Mouse (Mus musculus): ENCODE results near the gene Mmp2. TPM values are rescaled to one million over a fixed set of nuclear protein-coding genes. Genes with fewer than 3 reads are reported as not detected.
A peak's percentile ranks its signal among the peaks of the same experiment; 100 is the strongest.
"Not testable (repeated sequence)": the region's sequence is repeated elsewhere in the genome, so short reads cannot be mapped to it uniquely, and the experiment has no call there.

Mmp2 gene
- 17.1 and 20.9 TPM in 2 replicates for polyA plus RNA-seq (2012; rRNA removed)

DNA sequence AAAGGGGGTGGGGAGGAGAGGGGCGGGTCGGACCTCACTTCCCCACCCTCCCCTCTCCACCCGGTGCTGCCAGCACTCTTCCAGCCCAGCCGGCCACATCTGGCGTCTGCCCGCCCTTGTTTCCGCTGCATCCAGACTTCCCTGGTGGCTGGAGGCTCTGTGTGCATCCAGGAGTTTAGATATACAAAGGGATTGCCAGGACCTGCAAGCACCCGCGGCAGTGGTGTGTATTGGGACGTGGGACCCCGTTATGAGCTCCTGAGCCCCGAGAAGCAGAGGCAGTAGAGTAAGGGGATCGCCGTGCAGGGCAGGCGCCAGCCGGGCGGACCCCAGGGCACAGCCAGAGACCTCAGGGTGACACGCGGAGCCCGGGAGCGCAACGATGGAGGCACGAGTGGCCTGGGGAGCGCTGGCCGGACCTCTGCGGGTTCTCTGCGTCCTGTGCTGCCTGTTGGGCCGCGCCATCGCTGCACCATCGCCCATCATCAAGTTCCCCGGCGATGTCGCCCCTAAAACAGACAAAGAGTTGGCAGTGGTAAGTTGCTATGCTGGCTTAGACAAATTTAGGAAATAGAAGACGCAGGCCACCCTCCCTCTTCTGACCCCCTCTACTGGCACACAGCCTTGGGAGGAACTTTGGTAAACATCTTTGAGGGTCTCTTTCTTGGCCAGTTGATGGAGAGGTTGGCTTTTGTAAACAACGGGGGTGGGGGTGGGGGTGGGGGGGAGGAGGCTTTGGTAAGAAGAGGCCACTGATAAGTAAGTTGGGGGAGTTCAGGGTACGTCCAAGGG, at the start of gene Mmp2:
TSS of gene Mmp2 (plus strand) at position 49 of the 792 bp plus-strand sequence.
- H3K4me3 ChIP-seq (ENCODE audit: insufficient read depth, low read depth, low read length) = peak within 1 kb of the TSS; percentile 39; the same call in 1 of the 2 replicates
- no peak within 1 kb of the TSS for H3K27ac ChIP-seq (ENCODE audit: insufficient read depth, low read depth, low read length)
- no peak for TF ChIP-seq CTCF (conservative IDR thresholded peaks at IDR 0.05; ENCODE audit: insufficient read depth, insufficient read length, low read depth, low read length)
- no peak for TF ChIP-seq POLR2A (IDR thresholded peaks at IDR 0.05; ENCODE audit: low read depth, low read length)
- WGBS = 4% methylated on average over 37 of the region's 37 CpGs
- H3K27me3 ChIP-seq (replicated peaks; ENCODE audit: control insufficient read depth, insufficient read depth, low read length) = no peaks in the 10 kb centered on the region
- H3K36me3 ChIP-seq (ENCODE audit: control insufficient read depth, insufficient read depth, low read length) = no peaks in the 10 kb centered on the region
- peak; percentile 24 for DNase-seq
- no peaks in the 10 kb centered on the region for H3K4me1 ChIP-seq (ENCODE audit: control insufficient read depth, insufficient read depth, low read length)

DNA sequence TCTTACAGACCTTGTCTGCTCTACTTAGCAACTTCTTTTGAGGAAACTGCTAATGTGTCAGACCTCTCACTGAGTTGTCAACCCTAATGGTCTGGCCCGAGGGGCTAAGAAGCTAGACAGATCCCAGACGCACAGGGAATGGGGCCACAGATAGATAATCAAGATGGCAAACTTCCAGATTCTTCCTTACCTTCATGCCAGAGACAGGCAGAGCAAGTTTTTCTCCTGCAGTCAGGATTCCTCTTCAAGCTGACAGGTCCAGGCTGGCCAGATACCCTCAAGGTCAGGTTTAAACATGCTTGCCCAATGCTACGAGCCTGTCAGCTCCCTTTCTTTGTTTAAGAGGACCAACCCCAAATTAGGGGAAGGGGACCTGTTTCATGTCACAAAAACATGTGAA, 46.1 kb upstream of the Mmp2 start:
- Histone ChIP-seq H3K4me1 (ENCODE audit: control insufficient read depth, insufficient read depth, low read length) (no peaks in the 10 kb centered on the region), H3K36me3 (ENCODE audit: control insufficient read depth, insufficient read depth, low read length) (no peaks in the 10 kb centered on the region), H3K27ac (ENCODE audit: insufficient read depth, low read depth, low read length) (no peak overlapping the region), H3K27me3 (replicated peaks; ENCODE audit: control insufficient read depth, insufficient read depth, low read length) (no peaks in the 10 kb centered on the region), H3K4me3 (ENCODE audit: insufficient read depth, low read depth, low read length) (no peak overlapping the region)
- 72% methylated on average over 3 of the region's 3 CpGs for WGBS
- TF ChIP-seq CTCF (conservative IDR thresholded peaks at IDR 0.05; ENCODE audit: insufficient read depth, insufficient read length, low read depth, low read length) (no peak), POLR2A (IDR thresholded peaks at IDR 0.05; ENCODE audit: low read depth, low read length) (no peak)
- no peak for DNase-seq

DNA sequence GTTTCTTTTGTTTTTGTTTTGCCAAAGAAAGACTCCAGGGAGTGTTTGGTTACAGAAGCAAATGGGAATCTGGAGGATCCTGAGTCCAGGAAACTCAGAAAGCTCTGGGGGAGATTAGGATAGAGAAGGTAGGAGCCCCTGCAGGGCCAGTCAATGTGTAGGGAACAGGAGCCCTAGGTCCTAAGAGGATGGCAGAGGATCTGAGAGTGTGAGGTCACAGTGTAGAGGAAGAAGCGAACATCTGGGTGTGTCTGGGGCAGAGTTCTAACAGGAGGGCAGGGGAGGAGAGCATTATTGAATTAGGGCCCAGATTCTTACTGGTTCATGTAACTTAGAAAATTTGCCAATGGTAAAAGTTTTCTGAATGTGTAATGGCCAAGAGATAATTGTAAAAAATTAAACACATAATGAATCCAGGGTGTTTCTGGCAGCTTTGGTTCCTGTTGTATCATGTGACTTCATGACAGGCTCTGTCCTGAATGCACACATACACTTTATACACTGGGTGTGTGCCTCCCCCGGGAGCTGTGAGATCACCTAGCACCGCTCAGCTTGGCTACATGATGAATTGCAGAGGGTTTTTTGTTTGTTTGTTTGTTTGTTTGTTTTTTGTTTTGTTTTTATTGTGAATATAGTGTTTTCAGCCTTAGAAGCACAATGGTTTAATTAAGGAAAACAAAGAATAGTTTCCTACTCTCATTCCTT, 43.0 kb upstream of the Mmp2 start:
- TF ChIP-seq POLR2A (IDR thresholded peaks at IDR 0.05; ENCODE audit: low read depth, low read length) (no peak), CTCF (conservative IDR thresholded peaks at IDR 0.05; ENCODE audit: insufficient read depth, insufficient read length, low read depth, low read length) (no peak)
- WGBS = 70% methylated on average over 3 of the region's 3 CpGs
- H3K27me3 ChIP-seq (replicated peaks; ENCODE audit: control insufficient read depth, insufficient read depth, low read length) = no peaks in the 10 kb centered on the region
- no peaks in the 10 kb centered on the region for H3K36me3 ChIP-seq (ENCODE audit: control insufficient read depth, insufficient read depth, low read length)
- no peaks in the 10 kb centered on the region for H3K4me1 ChIP-seq (ENCODE audit: control insufficient read depth, insufficient read depth, low read length)
- H3K4me3 ChIP-seq (ENCODE audit: insufficient read depth, low read depth, low read length) = no peak overlapping the region
- H3K27ac ChIP-seq (ENCODE audit: insufficient read depth, low read depth, low read length) = no peak overlapping the region
- no peak for DNase-seq

DNA sequence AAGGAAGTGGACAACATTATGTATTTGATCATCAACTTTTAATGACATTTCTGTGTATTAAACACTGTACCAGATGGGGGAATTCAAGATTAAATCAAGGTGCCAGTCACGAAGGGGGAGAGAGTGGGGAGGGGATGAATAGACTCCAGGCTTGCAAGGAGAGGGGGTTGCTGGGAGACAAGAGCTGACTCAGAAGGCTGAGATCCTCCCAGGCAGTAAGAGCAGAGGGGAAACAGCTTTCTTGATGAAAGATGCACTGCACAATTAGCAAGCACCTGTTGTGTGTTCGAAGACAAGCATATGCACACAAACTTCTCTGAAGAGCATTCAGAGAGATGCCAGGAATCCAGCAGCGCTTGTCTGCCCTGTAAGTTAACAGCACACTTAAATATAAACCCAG, 36.3 kb upstream of the Mmp2 start:
- TF ChIP-seq CTCF (conservative IDR thresholded peaks at IDR 0.05; ENCODE audit: insufficient read depth, insufficient read length, low read depth, low read length) (no peak), POLR2A (IDR thresholded peaks at IDR 0.05; ENCODE audit: low read depth, low read length) (no peak)
- no peak for DNase-seq
- H3K36me3 ChIP-seq (ENCODE audit: control insufficient read depth, insufficient read depth, low read length) = no peaks in the 10 kb centered on the region
- WGBS = 82% methylated on average over 3 of the region's 3 CpGs
- H3K27me3 ChIP-seq (replicated peaks; ENCODE audit: control insufficient read depth, insufficient read depth, low read length) = no peaks in the 10 kb centered on the region
- H3K4me3 ChIP-seq (ENCODE audit: insufficient read depth, low read depth, low read length) = no peak overlapping the region
- no peak overlapping the region for H3K27ac ChIP-seq (ENCODE audit: insufficient read depth, low read depth, low read length)
- H3K4me1 ChIP-seq (ENCODE audit: control insufficient read depth, insufficient read depth, low read length) = no peaks in the 10 kb centered on the region

DNA sequence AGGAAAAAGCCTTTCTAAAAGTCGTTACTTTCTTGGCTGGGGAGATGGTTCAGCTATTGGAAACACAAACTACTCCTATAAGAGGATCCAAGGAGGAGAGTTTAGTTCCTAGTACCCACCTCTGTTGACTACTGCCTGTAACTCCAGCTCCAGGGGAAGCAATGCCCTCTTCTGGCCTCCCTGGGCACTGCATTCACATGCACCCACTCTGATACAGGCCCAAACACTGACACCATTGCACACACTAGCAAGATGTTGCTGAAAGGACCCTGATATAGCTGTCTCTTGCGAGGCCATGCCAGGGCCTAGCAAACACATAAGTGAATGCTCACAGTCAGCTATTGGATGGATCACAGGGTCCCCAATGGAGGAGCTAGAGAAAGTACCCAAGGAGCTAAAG, 35.1 kb upstream of the Mmp2 start:
- WGBS = 86% methylated on average over 2 of the region's 2 CpGs
- not testable (repeated sequence) for H3K4me1 ChIP-seq (ENCODE audit: control insufficient read depth, insufficient read depth, low read length); H3K4me3 ChIP-seq (ENCODE audit: insufficient read depth, low read depth, low read length); H3K27me3 ChIP-seq (replicated peaks; ENCODE audit: control insufficient read depth, insufficient read depth, low read length); DNase-seq; H3K27ac ChIP-seq (ENCODE audit: insufficient read depth, low read depth, low read length); H3K36me3 ChIP-seq (ENCODE audit: control insufficient read depth, insufficient read depth, low read length)

DNA sequence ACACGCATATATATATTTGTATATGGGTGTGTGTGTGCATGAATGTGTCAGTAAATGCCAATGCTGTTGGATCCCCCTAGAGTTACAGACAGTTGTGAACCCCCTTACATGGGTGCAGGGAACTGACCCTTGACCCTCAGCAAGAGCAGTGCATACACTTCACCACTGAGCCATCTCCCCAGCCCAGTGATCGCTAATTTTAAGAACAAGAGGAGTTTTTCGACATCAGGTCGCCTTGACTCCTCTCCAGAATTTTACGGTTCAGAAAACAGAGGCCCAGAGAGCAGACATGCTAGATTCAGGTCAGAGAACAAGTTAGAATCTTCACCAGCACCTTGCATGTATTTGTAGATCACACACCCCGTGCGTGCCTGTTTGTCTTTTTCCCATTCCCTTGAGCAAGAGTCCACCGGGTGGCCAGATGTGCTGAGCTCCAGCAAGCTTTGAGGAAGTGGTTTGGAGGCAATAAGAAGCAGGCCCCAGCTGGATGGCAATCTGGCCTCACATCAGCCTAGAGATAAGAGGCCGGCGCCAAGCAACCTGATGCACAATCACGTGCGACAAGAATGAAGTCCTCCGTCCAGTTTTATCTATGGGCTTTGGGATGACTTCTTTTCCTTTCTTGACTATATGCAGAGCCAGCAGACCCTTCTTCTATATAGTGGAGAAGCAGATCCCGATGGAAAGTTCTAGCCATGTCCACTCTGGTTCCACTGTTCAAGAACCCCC, 33.1 kb upstream of the Mmp2 start:
- TF ChIP-seq POLR2A (IDR thresholded peaks at IDR 0.05; ENCODE audit: low read depth, low read length) (no peak), CTCF (conservative IDR thresholded peaks at IDR 0.05; ENCODE audit: insufficient read depth, insufficient read length, low read depth, low read length) (no peak)
- Histone ChIP-seq H3K27ac (ENCODE audit: insufficient read depth, low read depth, low read length) (no peak overlapping the region), H3K36me3 (ENCODE audit: control insufficient read depth, insufficient read depth, low read length) (no peaks in the 10 kb centered on the region), H3K27me3 (replicated peaks; ENCODE audit: control insufficient read depth, insufficient read depth, low read length) (no peaks in the 10 kb centered on the region), H3K4me3 (ENCODE audit: insufficient read depth, low read depth, low read length) (no peak overlapping the region), H3K4me1 (ENCODE audit: control insufficient read depth, insufficient read depth, low read length) (no peaks in the 10 kb centered on the region)
- WGBS = 64% methylated on average over 14 of the region's 14 CpGs
- DNase-seq = peak; percentile 23

DNA sequence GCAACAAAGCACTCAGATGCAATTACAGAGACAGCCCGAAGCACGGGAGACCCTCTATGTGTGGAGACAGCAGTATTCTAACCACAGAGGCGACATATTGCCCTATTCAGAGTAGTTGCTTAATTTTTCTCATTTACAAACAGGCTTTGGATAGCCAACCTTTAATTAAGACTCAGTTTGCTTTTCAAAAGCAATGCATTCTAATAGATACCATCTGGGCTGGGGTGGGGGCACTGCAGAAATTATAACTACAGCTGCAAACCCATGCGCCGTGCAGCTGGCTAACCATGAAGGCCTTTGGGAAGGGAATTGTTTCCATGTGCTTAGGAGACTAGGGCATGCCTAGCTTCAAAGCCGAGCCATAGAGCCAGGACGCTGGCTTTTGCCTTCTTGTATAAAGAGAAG, 29.6 kb upstream of the Mmp2 start:
- no peaks in the 10 kb centered on the region for H3K4me1 ChIP-seq (ENCODE audit: control insufficient read depth, insufficient read depth, low read length)
- TF ChIP-seq POLR2A (IDR thresholded peaks at IDR 0.05; ENCODE audit: low read depth, low read length) = no peak
- TF ChIP-seq CTCF (conservative IDR thresholded peaks at IDR 0.05; ENCODE audit: insufficient read depth, insufficient read length, low read depth, low read length) = no peak
- no peak overlapping the region for H3K4me3 ChIP-seq (ENCODE audit: insufficient read depth, low read depth, low read length)
- H3K27me3 ChIP-seq (replicated peaks; ENCODE audit: control insufficient read depth, insufficient read depth, low read length) = no peaks in the 10 kb centered on the region
- 89% methylated on average over 7 of the region's 7 CpGs for WGBS
- no peak for DNase-seq
- no peaks in the 10 kb centered on the region for H3K36me3 ChIP-seq (ENCODE audit: control insufficient read depth, insufficient read depth, low read length)
- H3K27ac ChIP-seq (ENCODE audit: insufficient read depth, low read depth, low read length) = no peak overlapping the region

All from kidney, adult 2 months (tissue).